Mouse (Mus musculus) small intestine, adult 2 months (tissue): Measurements from ENCODE around the gene C87499. TPM values are rescaled to one million over a fixed set of nuclear protein-coding genes. Genes with fewer than 3 reads are reported as not detected.

Experiments used
- H3K27ac ChIP-seq: fragments of 200-500 bp; 2 replicates; pipeline ENCODE4 v1.5.1; 2012; ENCODE audit warnings: low read depth, low read length, control low read depth, inconsistent platforms; ENCODE audit not compliant: insufficient read depth
- H3K27me3 ChIP-seq: fragments of 200-500 bp; 2 replicates; pipeline ENCODE4 v1.6.1; 2012; ENCODE audit warnings: mild to moderate bottlenecking, moderate library complexity, low read length, inconsistent platforms; ENCODE audit not compliant: control insufficient read depth, insufficient read depth
- H3K36me3 ChIP-seq: fragments of 200-500 bp; 2 replicates; pipeline ENCODE4 v1.6.1; 2012; ENCODE audit warnings: mild to moderate bottlenecking, low read length, control low read depth, inconsistent platforms; ENCODE audit not compliant: control insufficient read depth, insufficient read depth
- H3K4me1 ChIP-seq: fragments of 200-500 bp; 2 replicates; pipeline ENCODE4 v1.6.1; 2012; ENCODE audit warnings: low read length, inconsistent platforms, mixed read lengths; ENCODE audit not compliant: control insufficient read depth, insufficient read depth, insufficient read length
- H3K4me3 ChIP-seq: fragments of 200-500 bp; 2 replicates; pipeline ENCODE4 v1.5.1; 2012; ENCODE audit warnings: low read depth, mild to moderate bottlenecking, control low read depth, inconsistent platforms, low read length, moderate library complexity
- CTCF ChIP-seq: fragments of 200-500 bp; IDR thresholded peaks from 2 replicates; pipeline ENCODE4 v1.5.1; 2012; ENCODE audit warnings: low read depth, mild to moderate bottlenecking, control low read depth, inconsistent platforms, low read length, moderate library complexity, mixed read lengths; ENCODE audit not compliant: insufficient replicate concordance, insufficient read length; ENCODE audit errors: extremely low read depth
- POLR2A ChIP-seq: fragments of 200-500 bp; IDR thresholded peaks from 2 replicates; pipeline ENCODE4 v1.6.1; 2012; ENCODE audit warnings: low read depth, mild to moderate bottlenecking, control low read depth, inconsistent platforms, low read length, moderate library complexity
- WGBS: fragments of 180-500 bp; shearing (Covaris S2); methylation state at CpG from one replicate; pipeline ENCODE4 v1.1.7; 2018; 5-methylcytosine and 5-hydroxymethylcytosine counted together
- polyA plus RNA-seq: library from polyadenylated mRNA; depleted of rRNA; stranded (reverse); fragments of >200 nt; gene quantifications from 2 replicates; pipeline ENCODE4 v1.2.3, GENCODE M21; 2012; rRNA removed

C87499 gene
- polyA plus RNA-seq: not detected in 2 replicates

GRCm38 (mm10) chr4:88634311-88634710 is at the start of gene C87499:
TSS of gene C87499 (minus strand) at chr4:88634411.
- TF ChIP-seq CTCF: no peak
- no peak within 1 kb of the TSS for H3K27ac ChIP-seq
- no peaks in the 10 kb centered on the region for H3K36me3 ChIP-seq
- H3K27me3 ChIP-seq: no peaks in the 10 kb centered on the region
- no peak within 1 kb of the TSS for H3K4me3 ChIP-seq
- H3K4me1 ChIP-seq: no peaks in the 10 kb centered on the region
- 88% methylated on average over 4 of the region's 4 CpGs for WGBS

DNA sequence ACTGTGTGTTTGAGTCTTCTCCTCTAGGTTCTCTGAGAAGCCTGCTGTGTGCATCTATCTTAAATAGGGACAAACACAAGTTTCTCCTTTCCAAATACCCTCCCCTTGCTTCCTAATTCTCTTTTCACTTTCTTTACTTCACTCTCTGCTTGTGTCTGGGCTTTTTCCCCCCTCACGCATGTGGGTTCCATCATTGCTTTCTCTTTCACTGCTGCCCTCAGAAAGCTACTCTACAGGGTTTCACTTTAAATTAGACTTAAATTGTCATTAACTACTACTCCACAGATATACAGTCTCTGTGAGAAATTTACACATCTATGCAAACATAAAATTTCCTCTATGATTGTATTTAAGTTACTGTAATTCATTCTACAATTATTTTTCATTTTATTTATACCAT is 49.6 kb upstream of the C87499 start, which contains the start of gene Ifna2:
TSS of gene Ifna2 (minus strand) at position 101 of the 400 bp plus-strand sequence.
- H3K4me3 ChIP-seq: no peak within 1 kb of the TSS
- 68% methylated on average over 1 of the region's 1 CpGs for WGBS
- TF ChIP-seq POLR2A (no peak), CTCF (no peak)

DNA sequence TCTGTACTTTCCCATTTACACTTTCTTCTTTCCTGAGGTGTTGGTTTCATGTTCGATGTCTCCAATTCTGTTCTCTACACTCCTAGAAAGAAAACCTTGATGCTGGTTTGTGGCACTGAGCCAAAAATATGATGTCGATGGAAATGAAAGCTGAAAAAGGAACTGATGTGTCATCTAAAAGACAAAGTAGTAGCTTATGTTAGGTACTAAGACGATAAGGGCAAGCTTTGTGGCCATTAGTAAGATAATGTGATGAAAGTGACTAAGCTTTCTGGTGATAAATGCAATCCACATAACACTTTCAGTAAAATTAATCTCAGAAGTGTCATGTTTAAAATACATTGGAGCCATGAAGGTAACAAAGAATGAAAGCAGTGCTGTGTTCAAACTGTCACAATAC is 47.1 kb upstream of the C87499 start:
- Histone ChIP-seq H3K27me3 (no peaks in the 10 kb centered on the region), H3K36me3 (no peaks in the 10 kb centered on the region), H3K27ac (no peak overlapping the region), H3K4me1 (no peaks in the 10 kb centered on the region), H3K4me3 (no peak overlapping the region)
- 38% methylated on average over 3 of the region's 3 CpGs for WGBS
- TF ChIP-seq POLR2A: no peak
- TF ChIP-seq CTCF: no peak

More for the DNA sequence above, 49.6 kb upstream of the C87499 start, which contains the start of gene Ifna2:
- Histone ChIP-seq H3K27ac (no peak within 1 kb of the TSS), H3K36me3 (no peaks in the 10 kb centered on the region), H3K27me3 (no peaks in the 10 kb centered on the region), H3K4me1 (no peaks in the 10 kb centered on the region)

GRCm38 (mm10) chr4:88680362-88680761 is 46.2 kb upstream of the C87499 start:
- TF ChIP-seq POLR2A (no peak), CTCF (no peak)
- 44% methylated on average over 8 of the region's 8 CpGs for WGBS
- H3K27ac ChIP-seq: no peak overlapping the region
- no peaks in the 10 kb centered on the region for H3K4me1 ChIP-seq
- H3K36me3 ChIP-seq: no peaks in the 10 kb centered on the region
- H3K27me3 ChIP-seq: no peaks in the 10 kb centered on the region
- no peak overlapping the region for H3K4me3 ChIP-seq

- Histone ChIP-seq H3K27me3 (no peaks in the 10 kb centered on the region), H3K27ac (no peak within 1 kb of the TSS), H3K36me3 (no peaks in the 10 kb centered on the region), H3K4me3 (no peak within 1 kb of the TSS), H3K4me1 (no peaks in the 10 kb centered on the region)
- TF ChIP-seq CTCF (no peak), POLR2A (no peak)
- WGBS: 72% methylated on average over 1 of the region's 1 CpGs
Measured at GRCm38 (mm10) chr4:88676824-88677223, 42.6 kb upstream of the C87499 start, which contains the start of gene Ifna16. TSS of gene Ifna16 (minus strand) at chr4:88676924.

- WGBS: 23% methylated on average over 1 of the region's 1 CpGs
- Histone ChIP-seq H3K4me1 (no peaks in the 10 kb centered on the region), H3K27ac (no peak overlapping the region), H3K36me3 (no peaks in the 10 kb centered on the region), H3K27me3 (no peaks in the 10 kb centered on the region), H3K4me3 (no peak overlapping the region)
- TF ChIP-seq CTCF: no peak
- TF ChIP-seq POLR2A: no peak
Measured at GRCm38 (mm10) chr4:88655461-88655860, 21.2 kb upstream of the C87499 start.

DNA sequence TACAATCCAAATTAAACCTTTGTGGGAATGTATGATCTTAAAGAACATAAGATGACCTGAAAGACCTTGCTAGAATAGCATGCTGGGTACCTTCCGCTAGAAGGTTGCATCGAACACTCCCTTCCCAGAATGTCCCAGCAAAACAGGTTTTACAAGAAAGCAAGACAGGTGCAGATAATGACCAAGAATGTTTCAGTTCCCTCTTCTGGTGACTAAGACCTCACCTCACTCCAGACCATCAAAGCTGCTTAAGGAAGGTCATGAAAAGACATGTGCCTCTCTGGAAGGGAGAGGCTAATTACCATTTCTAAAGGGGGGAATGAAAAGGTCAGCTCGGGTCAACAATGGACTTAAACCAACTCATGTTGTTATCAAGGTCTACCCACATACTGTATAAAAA is 19.4 kb upstream of the C87499 start:
- WGBS: 45% methylated on average over 3 of the region's 3 CpGs
- no peak for TF ChIP-seq POLR2A
- H3K27me3 ChIP-seq: no peaks in the 10 kb centered on the region
- no peak overlapping the region for H3K27ac ChIP-seq
- no peaks in the 10 kb centered on the region for H3K36me3 ChIP-seq
- no peak overlapping the region for H3K4me3 ChIP-seq
- no peaks in the 10 kb centered on the region for H3K4me1 ChIP-seq

DNA sequence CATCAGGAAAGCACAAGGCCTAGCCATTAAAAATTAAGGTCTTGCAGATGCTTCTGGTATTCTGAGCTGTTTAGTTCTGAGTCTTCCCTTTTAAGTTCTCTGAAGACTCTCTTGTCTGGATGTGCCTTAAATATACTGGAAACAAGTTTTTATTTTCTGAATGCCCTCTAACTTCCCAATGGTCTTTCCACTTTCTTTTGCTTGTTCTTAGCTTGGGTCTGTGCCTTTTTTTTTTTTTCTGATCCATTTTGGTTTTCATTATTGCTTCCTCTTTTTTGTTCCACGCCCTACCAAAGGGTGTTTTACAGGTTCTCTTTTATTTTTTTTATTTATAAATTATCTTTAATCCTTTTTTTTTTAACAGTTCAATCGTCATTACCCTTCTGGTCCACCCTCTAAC is 10.1 kb upstream of the C87499 start, which contains the start of gene Ifna13:
TSS of gene Ifna13 (minus strand) at position 101 of the 400 bp plus-strand sequence.
- 40% methylated on average over 2 of the region's 2 CpGs for WGBS
- Histone ChIP-seq H3K4me1 (no peaks in the 10 kb centered on the region), H3K36me3 (no peaks in the 10 kb centered on the region), H3K27ac (no peak within 1 kb of the TSS), H3K27me3 (no peaks in the 10 kb centered on the region), H3K4me3 (no peak within 1 kb of the TSS)
- no peak for TF ChIP-seq POLR2A
- no peak for TF ChIP-seq CTCF
